35 mouse cellular contexts compared by ENCODE assay signal in genomic region chr5:3961286-3961685, GRCm38 (mm10).
"Had no signal": no experiment of that assay in that cellular context is flagged by ENCODE, and none has a peak within 500 bp of the region (broad histone marks: within the 10 kb centered on the region; RNA-seq: fewer than 3 reads in every experiment).

No protein-coding gene starts in this region.

- H3K27ac ChIP-seq: heart, embryonic 10.5 days; heart, embryonic 15.5 days; hindbrain, embryonic 10.5 days; hindbrain, embryonic 12.5 days; hindbrain, embryonic 13.5 days; hindbrain, embryonic 14.5 days; hindbrain, embryonic 15.5 days; hindbrain, postnatal 0 days; intestine, embryonic 15.5 days; kidney, embryonic 15.5 days; kidney, postnatal 0 days; layer of hippocampus, adult 2 months had no signal

- H3K9ac ChIP-seq: heart, embryonic 12.5 days; heart, embryonic 13.5 days; heart, embryonic 15.5 days; hindbrain, embryonic 12.5 days; hindbrain, embryonic 13.5 days; hindbrain, embryonic 14.5 days; hindbrain, embryonic 15.5 days; intestine, embryonic 15.5 days; kidney, embryonic 15.5 days had no signal

- H3K27me3 ChIP-seq: heart, embryonic 12.5 days; heart, embryonic 13.5 days; heart, embryonic 15.5 days; hindbrain, embryonic 12.5 days; hindbrain, embryonic 13.5 days; hindbrain, embryonic 15.5 days; intestine, embryonic 15.5 days; kidney, embryonic 15.5 days had no signal

- H3K4me1 ChIP-seq: heart, embryonic 10.5 days; heart, embryonic 12.5 days; heart, embryonic 13.5 days; heart, embryonic 15.5 days; hindbrain, embryonic 10.5 days; hindbrain, embryonic 12.5 days; hindbrain, embryonic 13.5 days; hindbrain, embryonic 15.5 days; intestine, embryonic 15.5 days; kidney, embryonic 15.5 days had no signal

- H3K4me2 ChIP-seq: heart, embryonic 11.5 days; heart, embryonic 12.5 days; heart, embryonic 13.5 days; heart, embryonic 15.5 days; hindbrain, embryonic 12.5 days; hindbrain, embryonic 13.5 days; hindbrain, embryonic 14.5 days; hindbrain, embryonic 15.5 days; intestine, embryonic 15.5 days; kidney, embryonic 15.5 days had no signal

- DNase-seq: heart, postnatal 10 days; heart, postnatal 14 days; heart, postnatal 36 days; heart, postnatal 4 days; kidney, adult 11 months; kidney, adult 18-20 months; kidney, adult 2 months; kidney, adult 8-10 months; kidney, adult 9 months; kidney, postnatal 10 days; kidney, postnatal 14 days; kidney, postnatal 25 days; kidney, postnatal 36 days; kidney, postnatal 4 days; layer of hippocampus, adult 9-11 months; layer of hippocampus, postnatal 36 days had no signal

- ATAC-seq: hindbrain, embryonic 16.5 days; hindbrain, postnatal 0 days; inflammation-experienced regulatory T-cells, adult 6 months; intestine, embryonic 15.5 days; intestine, embryonic 16.5 days; intestine, postnatal 0 days had no signal

- H3K4me3 ChIP-seq: heart, embryonic 10.5 days; heart, embryonic 12.5 days; heart, embryonic 13.5 days; heart, embryonic 15.5 days; hindbrain, embryonic 10.5 days; hindbrain, embryonic 12.5 days; hindbrain, embryonic 13.5 days; hindbrain, embryonic 15.5 days; intestine, embryonic 15.5 days; kidney, embryonic 15.5 days; layer of hippocampus, adult 2 months had no signal

- H3K9me3 ChIP-seq: heart, embryonic 10.5 days; heart, embryonic 12.5 days; heart, embryonic 13.5 days; heart, embryonic 15.5 days; hindbrain, embryonic 10.5 days; hindbrain, embryonic 12.5 days; hindbrain, embryonic 13.5 days; hindbrain, embryonic 15.5 days; intestine, embryonic 15.5 days; kidney, embryonic 15.5 days had no signal
